Mouse (Mus musculus): Measurements from ENCODE around the gene Tdrkh. TPM values are rescaled to one million over a fixed set of nuclear protein-coding genes. Genes with fewer than 3 reads are reported as not detected.

The Tdrkh gene
- polyA plus RNA-seq, 1 experiment: 22.8 TPM

- no peak overlapping the region for H3K27ac ChIP-seq (ENCODE audit: insufficient read depth, low read length)
- WGBS: 69% methylated on average over 8 of the region's 8 CpGs
- H3K27me3 ChIP-seq (ENCODE audit: control insufficient read depth, insufficient read depth, low read length): no peaks in the 10 kb centered on the region
- no peak for TF ChIP-seq POLR2A (IDR thresholded peaks at IDR 0.05; ENCODE audit: borderline replicate concordance, insufficient read depth, low read length)
- DNase-seq: no peak
- H3K4me1 ChIP-seq (ENCODE audit: control insufficient read depth, insufficient read depth, low read length): peaks cover 4% of the 10 kb centered on the region; the same call in 1 of the 2 replicates
- no peak overlapping the region for H3K4me3 ChIP-seq (replicated peaks; ENCODE audit: insufficient read depth, low read depth, low read length)
These were observed 10.6 kb upstream of the Tdrkh start for GRCm38 (mm10) chr3:94402451-94402850.

GRCm38 (mm10) chr3:94404366-94405054 is 8.6 kb upstream of the Tdrkh start:
- no peak for DNase-seq
- 23% methylated on average over 7 of the region's 7 CpGs for WGBS
- no peak overlapping the region for H3K27ac ChIP-seq (ENCODE audit: insufficient read depth, low read length)
- TF ChIP-seq POLR2A (IDR thresholded peaks at IDR 0.05; ENCODE audit: borderline replicate concordance, insufficient read depth, low read length): no peak
- TF ChIP-seq CTCF (IDR thresholded peaks at IDR 0.05; ENCODE audit: borderline replicate concordance, insufficient read depth, low read depth, low read length): no peak
- H3K4me3 ChIP-seq (replicated peaks; ENCODE audit: insufficient read depth, low read depth, low read length): no peak overlapping the region
- H3K27me3 ChIP-seq (ENCODE audit: control insufficient read depth, insufficient read depth, low read length): no peaks in the 10 kb centered on the region
- peaks cover 4% of the 10 kb centered on the region; the same call in 1 of the 2 replicates for H3K4me1 ChIP-seq (ENCODE audit: control insufficient read depth, insufficient read depth, low read length)

DNA sequence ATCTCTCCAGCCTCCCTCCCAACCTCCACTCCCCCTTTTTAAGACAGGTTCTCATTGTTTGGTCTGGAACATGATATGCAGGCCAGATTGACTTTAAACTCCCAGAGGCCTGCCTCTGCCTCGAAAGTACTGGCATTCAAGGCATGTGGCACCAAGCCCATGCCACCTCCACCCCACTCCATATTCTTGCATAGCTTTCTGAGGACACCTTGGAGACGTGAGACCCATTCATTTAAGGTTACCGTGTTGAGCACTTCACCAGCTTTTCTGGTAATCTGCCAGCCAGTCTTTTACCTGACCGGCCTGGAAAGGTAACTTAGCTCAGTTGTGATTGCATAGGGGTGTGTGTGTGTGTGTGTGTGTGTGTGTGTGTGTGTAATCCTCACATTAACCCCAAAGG is 7.5 kb upstream of the Tdrkh start:
- 69% methylated on average over 4 of the region's 4 CpGs for WGBS
- Histone ChIP-seq H3K27ac (ENCODE audit: insufficient read depth, low read length) (no peak overlapping the region), H3K27me3 (ENCODE audit: control insufficient read depth, insufficient read depth, low read length) (no peaks in the 10 kb centered on the region), H3K4me3 (replicated peaks; ENCODE audit: insufficient read depth, low read depth, low read length) (no peak overlapping the region), H3K4me1 (ENCODE audit: control insufficient read depth, insufficient read depth, low read length) (no peaks in the 10 kb centered on the region; the same call in 1 of the 2 replicates)
- TF ChIP-seq CTCF (IDR thresholded peaks at IDR 0.05; ENCODE audit: borderline replicate concordance, insufficient read depth, low read depth, low read length) (no peak), POLR2A (IDR thresholded peaks at IDR 0.05; ENCODE audit: borderline replicate concordance, insufficient read depth, low read length) (no peak)
- DNase-seq: no peak

DNA sequence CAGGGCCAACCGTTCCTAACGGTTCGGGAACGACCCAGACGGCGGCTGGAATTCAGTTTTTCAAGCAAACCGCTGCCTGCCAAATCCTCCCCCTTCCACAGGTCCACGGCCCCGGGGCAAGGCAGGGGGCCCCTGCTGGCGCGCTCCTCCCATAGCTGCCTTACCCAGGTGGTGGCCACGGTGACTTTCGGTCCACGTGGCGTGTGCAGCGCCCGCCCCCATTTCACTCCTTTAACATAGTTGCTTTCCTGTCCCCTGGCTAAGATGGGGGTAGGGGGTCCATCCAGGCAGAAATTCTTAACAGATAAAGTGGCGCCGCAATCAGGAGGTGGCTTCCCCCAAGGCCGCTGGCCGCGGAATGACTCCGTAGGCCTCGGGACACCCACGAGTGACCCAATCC is 543 bp upstream of the Tdrkh start:
- Histone ChIP-seq H3K27ac (ENCODE audit: insufficient read depth, low read length) (peak overlapping the region; percentile 49), H3K4me3 (replicated peaks; ENCODE audit: insufficient read depth, low read depth, low read length) (peak overlapping the region; percentile 76), H3K27me3 (ENCODE audit: control insufficient read depth, insufficient read depth, low read length) (no peaks in the 10 kb centered on the region), H3K4me1 (ENCODE audit: control insufficient read depth, insufficient read depth, low read length) (no peaks in the 10 kb centered on the region; the same call in 1 of the 2 replicates)
- DNase-seq: no peak
- TF ChIP-seq CTCF (IDR thresholded peaks at IDR 0.05; ENCODE audit: borderline replicate concordance, insufficient read depth, low read depth, low read length) (no peak), POLR2A (IDR thresholded peaks at IDR 0.05; ENCODE audit: borderline replicate concordance, insufficient read depth, low read length) (no peak)
- WGBS: under 1% methylated on average over 25 of the region's 25 CpGs

GRCm38 (mm10) chr3:94430980-94431379 is 17.9 kb downstream of the Tdrkh start:
- H3K27me3 ChIP-seq (ENCODE audit: control insufficient read depth, insufficient read depth, low read length): no peaks in the 10 kb centered on the region
- WGBS: 84% methylated on average over 2 of the region's 2 CpGs
- TF ChIP-seq CTCF (IDR thresholded peaks at IDR 0.05; ENCODE audit: borderline replicate concordance, insufficient read depth, low read depth, low read length) (no peak), POLR2A (IDR thresholded peaks at IDR 0.05; ENCODE audit: borderline replicate concordance, insufficient read depth, low read length) (no peak)
- no peak overlapping the region for H3K27ac ChIP-seq (ENCODE audit: insufficient read depth, low read length)
- H3K4me1 ChIP-seq (ENCODE audit: control insufficient read depth, insufficient read depth, low read length): no peaks in the 10 kb centered on the region
- H3K4me3 ChIP-seq (replicated peaks; ENCODE audit: insufficient read depth, low read depth, low read length): no peak overlapping the region
- no peak for DNase-seq

DNA sequence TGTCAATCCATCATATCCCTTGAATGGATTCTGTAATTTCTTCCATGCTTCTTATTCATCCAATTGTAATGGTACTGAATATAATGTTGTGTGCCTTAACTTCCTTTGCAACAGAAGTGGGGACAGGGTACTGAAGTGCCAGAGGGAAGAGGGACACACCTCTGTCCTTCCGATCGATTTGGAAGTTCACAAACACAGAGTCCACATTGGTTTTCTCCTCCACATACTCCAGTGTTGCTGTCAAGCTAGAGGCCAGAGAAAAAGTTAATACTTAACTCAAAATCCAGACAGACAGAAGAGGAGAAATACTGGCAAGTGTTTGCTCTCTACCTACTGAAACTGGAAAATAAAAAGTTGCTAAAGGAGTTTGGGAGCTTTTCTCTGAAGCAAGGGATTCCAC is 21.2 kb downstream of the Tdrkh start:
- Histone ChIP-seq H3K27ac (ENCODE audit: insufficient read depth, low read length) (no peak overlapping the region), H3K27me3 (ENCODE audit: control insufficient read depth, insufficient read depth, low read length) (no peaks in the 10 kb centered on the region), H3K4me1 (ENCODE audit: control insufficient read depth, insufficient read depth, low read length) (no peaks in the 10 kb centered on the region), H3K4me3 (replicated peaks; ENCODE audit: insufficient read depth, low read depth, low read length) (no peak overlapping the region)
- WGBS: 94% methylated on average over 2 of the region's 2 CpGs
- no peak for DNase-seq
- no peak for TF ChIP-seq CTCF (IDR thresholded peaks at IDR 0.05; ENCODE audit: borderline replicate concordance, insufficient read depth, low read depth, low read length)
- TF ChIP-seq POLR2A (IDR thresholded peaks at IDR 0.05; ENCODE audit: borderline replicate concordance, insufficient read depth, low read length): no peak

- no peaks in the 10 kb centered on the region for H3K27me3 ChIP-seq (ENCODE audit: control insufficient read depth, insufficient read depth, low read length)
- no peak overlapping the region for H3K4me3 ChIP-seq (replicated peaks; ENCODE audit: insufficient read depth, low read depth, low read length)
- no peak overlapping the region for H3K27ac ChIP-seq (ENCODE audit: insufficient read depth, low read length)
- WGBS: 85% methylated on average over 9 of the region's 9 CpGs
- no peaks in the 10 kb centered on the region for H3K4me1 ChIP-seq (ENCODE audit: control insufficient read depth, insufficient read depth, low read length)
- no peak for DNase-seq
- TF ChIP-seq POLR2A (IDR thresholded peaks at IDR 0.05; ENCODE audit: borderline replicate concordance, insufficient read depth, low read length): no peak
- TF ChIP-seq CTCF (IDR thresholded peaks at IDR 0.05; ENCODE audit: borderline replicate concordance, insufficient read depth, low read depth, low read length): no peak
These were observed 23.3 kb downstream of the Tdrkh start for GRCm38 (mm10) chr3:94436420-94436819.

GRCm38 (mm10) chr3:94441182-94441581 is 28.1 kb downstream of the Tdrkh start:
- Histone ChIP-seq H3K4me1 (ENCODE audit: control insufficient read depth, insufficient read depth, low read length) (peaks cover 4% of the 10 kb centered on the region; the same call in 1 of the 2 replicates), H3K27me3 (ENCODE audit: control insufficient read depth, insufficient read depth, low read length) (no peaks in the 10 kb centered on the region), H3K4me3 (replicated peaks; ENCODE audit: insufficient read depth, low read depth, low read length) (no peak overlapping the region), H3K27ac (ENCODE audit: insufficient read depth, low read length) (no peak overlapping the region)
- DNase-seq: no peak
- WGBS: 42% methylated on average over 3 of the region's 3 CpGs
- TF ChIP-seq CTCF (IDR thresholded peaks at IDR 0.05; ENCODE audit: borderline replicate concordance, insufficient read depth, low read depth, low read length) (peak; percentile 27; the same call in 1 of the 2 replicates), POLR2A (IDR thresholded peaks at IDR 0.05; ENCODE audit: borderline replicate concordance, insufficient read depth, low read length) (no peak)
